Mouse (Mus musculus): Measurements from ENCODE around the gene Tmem178.

The Tmem178 gene

DNA sequence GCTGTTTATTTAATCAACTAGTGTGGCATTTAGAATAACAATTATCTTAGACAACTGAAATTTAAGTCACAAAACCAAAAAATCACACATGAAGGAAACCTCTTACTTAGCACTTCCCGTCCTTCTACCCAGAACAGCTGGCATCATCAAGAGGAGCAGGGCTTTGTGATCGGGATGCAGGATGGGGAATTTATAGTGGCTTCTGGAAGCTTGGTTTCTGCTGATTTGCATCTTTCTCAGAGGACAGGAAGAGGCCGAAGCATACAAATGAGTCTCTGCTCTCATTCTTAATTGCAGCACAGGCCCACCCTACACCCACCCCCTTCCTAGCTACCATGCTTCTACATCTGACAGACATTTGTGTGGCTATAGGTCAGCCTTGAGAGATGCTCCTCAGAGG, 99.9 kb downstream of the Tmem178 start:
- in situ Hi-C loops (cut with MboI; ENCODE audit: unreplicated experiment in 2 of 2): no loop called here

DNA sequence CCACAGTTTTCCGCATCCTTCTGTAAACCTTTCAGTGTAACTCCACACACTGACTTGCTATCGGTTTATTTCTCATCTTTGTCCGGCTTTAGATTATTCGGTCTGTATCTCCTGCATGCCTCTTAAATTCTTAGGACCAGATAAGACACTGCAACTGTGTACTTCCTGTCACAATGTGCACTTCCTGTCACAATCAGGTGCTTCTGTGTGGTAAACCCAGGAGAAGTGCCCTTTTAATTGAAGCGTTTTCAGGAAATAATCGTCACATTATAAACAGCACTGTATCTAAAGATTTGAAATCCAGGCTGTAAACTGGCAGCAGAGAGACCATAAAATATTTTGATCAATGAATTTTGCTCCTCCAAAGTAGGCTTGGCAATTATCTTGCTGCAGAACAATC, 100.7 kb downstream of the Tmem178 start:
- in situ Hi-C loops (cut with MboI; ENCODE audit: unreplicated experiment in 2 of 2): no loop called here

DNA sequence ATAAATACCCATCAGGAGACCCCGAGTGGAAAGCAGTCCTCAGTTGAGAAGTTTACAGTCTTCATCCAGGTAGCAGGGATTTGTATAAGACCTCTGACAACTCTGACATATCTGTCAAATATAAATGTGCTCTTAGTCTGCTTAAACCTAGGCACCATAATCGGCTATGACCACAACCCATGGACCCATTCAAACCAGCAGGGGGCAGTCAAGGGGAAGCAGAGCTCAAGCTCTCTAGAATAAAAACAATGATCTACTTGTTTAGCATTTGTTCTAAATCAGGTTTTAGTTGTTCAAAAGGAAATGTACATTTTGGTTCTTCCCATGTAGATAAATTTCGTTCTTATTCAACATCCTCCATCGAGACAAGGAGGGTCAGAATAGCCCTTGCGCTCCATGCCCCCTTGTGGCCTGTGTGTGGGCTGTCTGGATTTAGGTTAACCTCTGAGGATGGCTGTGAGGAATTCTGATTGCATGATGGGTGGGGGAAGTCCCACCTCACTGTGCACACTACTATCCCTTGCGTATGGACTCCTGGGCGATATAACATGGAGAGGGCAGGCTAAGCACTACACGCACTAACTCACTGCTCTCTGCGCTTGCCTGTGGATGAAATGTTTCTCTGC, 101.2 kb downstream of the Tmem178 start:
- in situ Hi-C loops (cut with MboI; ENCODE audit: unreplicated experiment in 2 of 2): no loop called here

GRCm38 (mm10) chr17:81047930-81048564, 103.6 kb downstream of the Tmem178 start:
- in situ Hi-C loops (cut with MboI; ENCODE audit: unreplicated experiment in 2 of 2): no loop called here
